Mouse (Mus musculus): Measurements from ENCODE around the gene Ppp1r14b.

DNA sequence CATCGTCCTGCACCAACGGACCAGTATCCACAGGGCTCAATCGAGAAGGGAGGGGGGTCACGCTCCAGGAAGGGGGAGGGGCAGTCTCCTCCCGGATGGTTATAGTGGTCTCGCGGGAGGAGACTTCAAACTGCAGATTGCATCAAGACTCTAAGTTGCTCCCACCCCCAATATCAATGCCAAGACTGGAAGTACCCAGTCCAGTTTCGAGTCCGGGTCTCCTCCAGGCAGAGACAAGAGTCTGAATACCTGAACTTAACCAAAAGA is 49.5 kb upstream of the Ppp1r14b start, which contains the start of gene Catsperz:
- TF ChIP-seq POLR2A (IDR thresholded peaks at IDR 0.05; ENCODE audit: borderline replicate concordance, extremely low read depth, low read depth, low read length) (no peak), CTCF (IDR thresholded peaks at IDR 0.05; ENCODE audit: insufficient read depth, low read length) (no peak)
